Mouse (Mus musculus) testis, adult 2 months (tissue): Measurements from ENCODE around the gene Mgat3.
A peak's percentile ranks its signal among the peaks of the same experiment; 100 is the strongest.

Experiments
- CTCF ChIP-seq: fragments of 200-500 bp; IDR thresholded peaks from 2 replicates; pipeline ENCODE4 v1.5.1; 2012; ENCODE audit warnings: low read depth, mild to moderate bottlenecking, inconsistent platforms, low read length, moderate library complexity; ENCODE audit not compliant: control insufficient read depth, insufficient read depth, insufficient replicate concordance
- POLR2A ChIP-seq: fragments of 200-500 bp; IDR thresholded peaks from 2 replicates; pipeline ENCODE4 v1.6.1; 2012; ENCODE audit warnings: low read depth, mild to moderate bottlenecking, inconsistent platforms, low read length, moderate library complexity; ENCODE audit not compliant: control insufficient read depth

DNA sequence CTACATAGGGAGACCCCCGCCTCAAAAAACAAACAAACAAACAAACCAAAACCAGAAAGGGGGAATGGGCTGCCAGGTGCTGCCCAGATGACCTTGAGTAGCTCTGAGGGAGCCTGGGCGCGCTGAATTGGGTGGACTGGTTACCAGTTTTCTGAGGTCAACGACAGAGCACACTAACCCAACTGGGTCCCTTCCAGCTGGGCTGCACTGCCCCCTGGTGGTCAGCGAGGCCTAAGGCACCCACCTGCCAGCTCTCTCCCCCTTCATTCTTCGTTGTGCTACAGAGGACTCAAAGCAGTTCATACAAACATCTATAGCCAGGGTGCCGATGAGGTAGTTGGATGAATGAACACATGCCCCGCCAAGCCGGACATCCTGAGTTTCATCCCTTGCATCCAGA, 51.7 kb downstream of the Mgat3 start:
- TF ChIP-seq CTCF, result peak; percentile 98
- TF ChIP-seq POLR2A, result no peak
